Mouse (Mus musculus): Measurements from ENCODE around the gene Atp6v1g3.

DNA sequence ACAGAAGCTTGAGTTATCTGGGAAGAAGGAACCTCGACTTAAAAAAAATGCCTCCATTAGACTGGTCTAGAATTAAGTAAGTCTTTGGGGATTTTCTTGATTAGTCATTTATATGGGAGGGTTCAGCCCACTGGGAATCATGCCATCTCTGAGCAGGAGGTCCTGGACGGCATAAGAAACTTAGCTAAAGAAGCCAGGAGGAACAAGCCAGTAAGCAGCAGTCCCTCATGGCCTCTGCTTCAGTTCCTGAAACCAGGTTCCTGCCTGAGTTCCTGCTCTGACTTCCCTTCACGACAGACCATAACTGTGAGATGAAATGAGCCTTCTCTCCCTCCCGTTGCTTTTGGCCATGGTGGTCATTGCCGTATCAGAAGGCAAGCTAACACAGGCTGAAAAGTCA lies 29.6 kb upstream of the Atp6v1g3 start:
- TF ChIP-seq CTCF (IDR thresholded peaks at IDR 0.05; ENCODE audit: borderline replicate concordance, extremely low read depth, insufficient read depth, insufficient read length) = no peak
- no peak for TF ChIP-seq POLR2A (IDR thresholded peaks at IDR 0.05; ENCODE audit: borderline replicate concordance, extremely low read depth, insufficient read depth, insufficient read length, poor library complexity, severe bottlenecking)

All from brain, embryonic 14.5 days (tissue).